Mouse (Mus musculus): ENCODE measurements around the gene 4930415O20Rik.
"Not testable (repeated sequence)": the region's sequence is repeated elsewhere in the genome, so short reads cannot be mapped to it uniquely, and the experiment has no call there.

4930415O20Rik gene

GRCm38 (mm10) chr15:98569216-98569615, 1.6 kb upstream of the 4930415O20Rik start:
- DNase-seq: no peak

GRCm38 (mm10) chr15:98569795-98570365, 924 bp upstream of the 4930415O20Rik start:
- DNase-seq: no peak

DNA sequence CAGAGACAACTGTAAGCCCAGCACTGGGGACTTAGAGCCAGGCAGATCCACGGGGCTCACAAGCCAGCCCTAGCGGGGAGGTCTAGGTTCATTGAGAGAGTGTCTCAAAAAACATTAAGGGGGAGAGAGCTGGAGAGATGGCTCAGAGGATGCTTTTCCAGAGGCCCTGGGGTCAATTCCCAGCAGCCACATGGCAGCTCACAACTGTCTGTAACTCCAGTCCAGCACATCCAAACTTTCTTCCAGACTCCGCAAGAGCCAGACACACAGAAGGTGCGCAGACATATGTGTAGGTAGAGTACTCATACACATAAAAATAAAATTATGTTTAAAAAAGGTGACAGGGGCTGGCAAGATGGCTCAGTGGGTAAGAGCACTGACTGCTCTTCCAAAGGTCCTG, 2.5 kb downstream of the 4930415O20Rik start:
- no peak for DNase-seq

DNA sequence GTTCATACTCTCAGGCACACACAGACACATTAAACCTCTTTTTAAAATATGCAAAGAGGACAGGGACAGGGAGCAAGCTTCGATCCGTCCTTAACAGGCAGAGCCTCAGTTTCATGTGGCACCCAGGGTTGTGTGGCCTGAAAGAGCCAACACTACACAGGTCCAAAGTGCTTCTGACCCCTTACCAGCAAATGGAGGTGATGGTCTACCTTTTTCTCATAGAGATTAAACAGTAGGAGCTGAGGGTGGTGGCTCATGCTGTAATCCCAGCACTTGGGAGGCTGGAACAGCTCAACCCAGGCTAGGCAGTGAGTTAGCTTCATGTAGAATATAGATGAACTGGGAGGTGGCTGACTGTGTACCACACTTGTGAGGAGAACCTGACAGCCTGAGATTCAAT, 8.5 kb downstream of the 4930415O20Rik start:
- DNase-seq: no peak

DNA sequence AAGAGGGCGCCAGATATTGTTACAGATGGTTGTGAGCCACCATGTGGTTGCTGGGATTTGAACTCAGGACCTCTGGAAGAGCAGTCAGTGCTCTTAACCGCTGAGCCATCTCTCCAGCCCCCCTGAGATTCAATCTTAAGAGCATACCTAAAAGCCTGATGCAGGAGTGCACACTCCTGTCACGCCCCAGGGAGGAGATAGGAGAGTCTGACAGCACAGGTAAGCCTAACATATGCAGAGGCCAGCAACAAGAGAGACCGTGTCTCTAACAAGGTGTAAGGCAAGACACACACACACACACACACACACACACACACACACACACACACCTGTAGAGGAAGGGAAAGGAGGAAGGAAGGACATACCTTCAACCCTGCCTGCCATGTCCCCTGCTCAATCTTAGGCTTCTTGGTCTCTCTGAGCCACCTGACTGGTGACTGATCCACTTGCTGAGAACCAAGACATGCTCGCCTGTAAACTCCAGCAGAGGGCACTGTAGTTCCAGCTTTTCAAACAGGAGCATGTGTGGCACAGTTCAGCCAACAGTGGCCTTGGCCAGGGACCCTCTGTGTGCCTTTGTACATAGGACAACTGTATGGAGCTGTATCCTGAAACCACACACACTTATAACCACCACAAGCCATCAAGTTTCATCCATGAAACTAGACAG, 9.1 kb downstream of the 4930415O20Rik start:
- peak; percentile 76 for DNase-seq

DNA sequence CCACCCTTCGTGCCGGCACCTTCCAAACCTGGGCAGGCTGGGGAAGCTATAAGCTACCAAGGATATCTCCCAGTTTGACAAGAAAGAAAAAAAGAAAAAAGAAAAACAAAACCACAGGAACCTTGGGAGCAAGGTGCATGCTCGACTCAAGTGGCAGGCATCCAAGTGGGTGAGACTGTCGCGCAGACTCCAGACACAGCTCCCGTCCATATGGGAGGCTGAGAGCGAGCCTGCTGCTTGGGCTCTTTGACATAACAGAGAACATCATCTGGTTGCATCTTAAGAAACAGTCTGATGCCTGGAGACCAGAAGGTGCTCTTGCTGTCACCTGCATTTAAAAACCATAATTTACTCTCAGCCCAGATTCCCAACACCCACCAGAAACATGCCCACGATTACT, 11.6 kb downstream of the 4930415O20Rik start:
- peak; percentile 47 for DNase-seq

- no peak for DNase-seq
Observed at GRCm38 (mm10) chr15:98582996-98583395, 12.2 kb downstream of the 4930415O20Rik start.

DNA sequence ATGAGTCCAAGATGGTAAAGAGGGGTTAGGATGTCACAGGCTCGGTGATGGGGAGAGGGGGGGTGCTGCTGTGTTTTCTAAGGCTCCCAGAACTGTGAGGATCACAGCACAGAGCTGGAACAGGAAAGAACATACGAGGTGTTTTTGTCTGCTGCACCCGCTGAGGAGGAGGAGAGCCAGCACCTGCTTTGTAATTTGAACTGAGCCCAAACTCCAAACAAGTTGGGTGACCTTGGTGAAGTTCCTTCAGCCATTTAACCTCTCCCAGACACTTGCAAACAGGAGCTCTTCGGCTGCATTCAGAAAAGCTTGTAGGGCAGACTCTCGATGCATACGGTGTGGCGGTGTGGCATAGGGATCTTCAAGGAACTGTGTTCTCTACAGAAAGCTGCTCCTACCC, 14.6 kb downstream of the 4930415O20Rik start:
- DNase-seq: no peak

GRCm38 (mm10) chr15:98586141-98586540, 15.3 kb downstream of the 4930415O20Rik start:
- not testable (repeated sequence) for DNase-seq

DNA sequence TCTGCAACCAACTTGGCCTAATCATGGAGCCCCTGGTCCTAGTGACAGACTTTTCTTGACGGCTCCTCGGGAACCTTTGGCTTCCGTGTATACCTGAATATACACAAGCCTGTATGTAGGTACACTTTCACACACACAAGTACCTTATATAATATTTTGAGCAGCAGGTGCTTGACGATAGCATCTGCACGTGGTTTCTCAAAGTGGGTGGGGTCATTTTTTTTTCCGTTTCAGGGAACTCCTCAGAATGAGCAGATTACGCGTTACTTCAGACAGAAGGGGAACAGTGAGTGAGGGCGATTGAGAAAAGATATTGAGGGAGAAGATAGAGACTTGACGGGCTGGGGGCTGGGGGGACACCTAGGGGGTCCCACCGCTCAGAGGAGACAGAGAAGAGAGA, 16.9 kb downstream of the 4930415O20Rik start:
- no peak for DNase-seq

GRCm38 (mm10) chr15:98589640-98590336, 19.0 kb downstream of the 4930415O20Rik start:
- DNase-seq: no peak

- no peak for DNase-seq
Observed at GRCm38 (mm10) chr15:98591396-98591795, 20.6 kb downstream of the 4930415O20Rik start.

DNA sequence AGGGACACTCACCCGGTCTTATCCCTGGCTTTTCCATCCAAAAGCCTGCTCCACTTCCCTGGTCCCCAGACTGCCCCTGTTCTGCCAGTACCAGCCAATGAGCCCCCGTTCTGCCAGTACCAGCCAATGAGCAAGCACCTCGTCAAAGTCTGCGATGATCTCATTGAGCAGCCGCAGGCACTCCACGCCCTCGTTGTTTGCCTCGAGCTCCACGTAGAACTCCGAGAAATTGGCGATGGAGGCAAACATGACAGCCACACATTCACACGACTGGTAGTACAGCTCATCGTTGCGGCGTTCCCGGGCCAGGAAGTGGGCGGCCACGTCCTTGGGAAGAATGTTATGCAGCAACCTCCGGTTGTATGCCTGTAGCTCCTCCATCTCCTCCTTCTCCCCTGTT, 23.4 kb downstream of the 4930415O20Rik start:
- DNase-seq: no peak

GRCm38 (mm10) chr15:98595049-98595448, 24.2 kb downstream of the 4930415O20Rik start:
- DNase-seq: no peak

DNA sequence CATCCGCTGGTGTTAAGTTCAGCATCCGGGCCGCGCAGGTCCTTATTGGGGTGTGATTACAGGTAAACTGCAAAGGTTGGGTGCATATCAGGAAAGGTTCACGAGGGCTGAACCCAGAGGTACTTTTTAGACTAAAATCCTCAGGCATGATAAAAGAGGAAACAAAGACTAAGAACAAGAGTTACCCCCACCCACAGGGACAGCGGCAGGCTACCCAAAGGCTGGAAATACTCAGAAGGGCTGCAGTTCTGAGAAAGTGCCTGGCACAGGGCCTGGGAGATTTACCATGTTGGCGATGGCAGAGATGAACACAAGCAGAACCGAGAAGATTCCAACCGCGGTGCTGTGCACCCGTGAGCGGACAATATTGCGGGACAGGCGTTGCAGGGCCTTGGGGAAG, 25.8 kb downstream of the 4930415O20Rik start:
- no peak for DNase-seq

- DNase-seq: no peak
Observed at GRCm38 (mm10) chr15:98600036-98600709, 29.4 kb downstream of the 4930415O20Rik start.

- DNase-seq: no peak
Observed at GRCm38 (mm10) chr15:98601832-98602190, 31.0 kb downstream of the 4930415O20Rik start.

DNA sequence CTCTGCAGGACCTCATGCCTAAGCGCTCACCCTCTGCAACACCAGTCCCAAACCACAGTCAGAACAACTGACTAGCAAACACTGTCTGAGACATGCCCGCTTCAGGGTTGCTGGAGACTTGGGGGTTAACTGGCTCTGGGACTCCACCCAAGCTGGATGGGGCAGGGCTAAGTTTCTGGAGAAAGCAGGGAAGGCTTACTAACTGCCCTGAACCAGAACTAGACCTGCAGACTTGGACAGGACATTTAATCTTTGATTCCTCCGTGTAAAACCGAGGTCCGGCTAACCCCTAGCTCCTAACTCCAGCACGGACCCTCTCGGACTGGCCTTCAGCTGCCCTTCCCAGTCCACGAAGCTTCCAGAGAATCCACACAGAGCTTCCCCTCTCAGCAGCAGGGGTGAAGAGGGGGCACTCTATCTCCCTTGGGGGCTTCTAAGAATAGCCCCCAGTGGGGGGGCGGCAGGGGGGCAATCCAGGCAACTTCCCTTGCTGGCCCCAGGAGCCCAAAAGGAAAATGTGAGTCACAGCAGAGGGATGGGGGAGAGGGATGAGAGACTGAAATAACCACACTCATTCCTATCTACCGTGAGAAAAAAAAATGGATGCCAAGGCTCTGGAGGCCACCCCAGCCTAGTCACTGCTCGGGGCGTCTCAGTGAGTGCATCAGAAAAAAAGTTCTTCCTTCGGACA, 31.5 kb downstream of the 4930415O20Rik start:
- no peak for DNase-seq

- DNase-seq: no peak
Observed at GRCm38 (mm10) chr15:98602921-98603458, 32.2 kb downstream of the 4930415O20Rik start.

DNA sequence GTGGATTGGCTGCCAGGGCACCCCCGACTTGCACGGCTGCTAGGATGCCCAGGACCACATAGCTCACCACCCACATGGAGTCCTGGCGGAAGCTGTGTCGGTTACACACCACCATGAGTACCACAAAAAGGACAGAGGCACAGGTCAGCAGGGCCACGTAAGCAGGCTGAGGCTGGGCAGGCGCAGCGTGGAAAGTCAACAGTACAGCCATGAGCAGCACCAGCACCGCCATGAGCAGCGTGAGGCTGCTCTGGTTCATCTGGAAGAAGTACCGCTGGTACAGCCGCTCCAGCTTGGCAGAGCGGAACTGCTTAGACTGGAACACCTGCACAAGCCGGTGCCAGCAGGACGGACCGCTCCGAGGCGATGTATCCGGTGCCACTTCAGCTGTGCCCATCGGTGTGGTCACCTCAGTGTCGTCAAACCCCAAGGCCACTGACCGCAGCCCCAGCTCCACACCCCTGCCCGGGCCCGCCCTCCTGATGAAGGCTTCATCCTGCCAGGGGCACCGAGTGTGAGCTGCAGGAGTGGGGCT, 33.3 kb downstream of the 4930415O20Rik start:
- DNase-seq: no peak

- DNase-seq: no peak
Observed at GRCm38 (mm10) chr15:98606051-98606536, 35.3 kb downstream of the 4930415O20Rik start.

DNA sequence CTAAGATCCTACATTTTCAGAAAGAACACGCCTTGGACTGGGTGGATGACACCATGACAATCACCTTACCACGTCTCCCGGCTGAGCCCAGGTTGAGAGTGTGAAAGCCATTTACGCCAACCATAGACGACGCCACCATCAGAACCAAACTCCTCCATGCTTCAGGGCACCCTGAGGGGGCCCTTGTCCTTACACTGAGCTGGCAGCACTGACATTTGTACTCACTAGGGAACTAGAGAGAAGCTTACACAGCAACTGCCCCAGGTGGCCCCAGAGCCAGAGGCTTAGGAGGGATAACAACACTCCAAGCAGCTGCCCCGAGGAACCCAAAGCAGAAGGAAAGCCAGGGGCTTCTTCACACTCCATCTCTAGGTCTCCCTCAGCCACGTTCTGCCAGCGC, 35.9 kb downstream of the 4930415O20Rik start:
- DNase-seq: no peak

Data from right cerebral cortex, postnatal 14 days (tissue).